Mouse (Mus musculus) kidney, postnatal 0 days (tissue): ENCODE results near the gene Otud4. TPM values are rescaled to one million over a fixed set of nuclear protein-coding genes. Genes with fewer than 3 reads are reported as not detected.

Experiments
- ATAC-seq: fragments of 200-750 bp; cut with Nextera tagmentation; replicated peaks from 2 replicates; pipeline ENCODE4 v1.8.0; 2017; ENCODE audit warnings: low read depth, moderate number of reproducible peaks, moderate TSS enrichment, moderate library complexity; ENCODE audit not compliant: low FRiP score
- DNase-seq: peaks from one replicate; pipeline ENCODE4 v3.0.0-alpha.2; 2016; ENCODE audit warnings: low spot score
- H3K27ac ChIP-seq: fragments of 300-500 bp; sonication (generic); 2 replicates; pipeline ENCODE4 v1.5.1; 2014; ENCODE audit warnings: mild to moderate bottlenecking
- H3K27me3 ChIP-seq: fragments of 300-500 bp; sonication (generic); 2 replicates; pipeline ENCODE4 v1.6.1; 2014; ENCODE audit warnings: low read length, mixed read lengths; ENCODE audit not compliant: insufficient read depth
- H3K36me3 ChIP-seq: fragments of 300-500 bp; sonication (generic); 2 replicates; pipeline ENCODE4 v1.6.1; 2014; ENCODE audit warnings: low read length, mixed read lengths; ENCODE audit not compliant: insufficient read depth
- H3K4me1 ChIP-seq: fragments of 300-500 bp; sonication (generic); replicated peaks from 2 replicates; pipeline ENCODE4 v1.6.1; 2014; ENCODE audit warnings: antibody characterized with exemption, low read length, mixed read lengths; ENCODE audit not compliant: insufficient read depth
- H3K4me2 ChIP-seq: fragments of 300-500 bp; sonication (generic); 2 replicates; pipeline ENCODE4 v1.6.1; 2014; ENCODE audit warnings: mild to moderate bottlenecking, low read length, moderate library complexity, mixed read lengths
- H3K4me3 ChIP-seq: fragments of 300-500 bp; sonication (generic); replicated peaks from 2 replicates; pipeline ENCODE4 v1.5.1; 2014; ENCODE audit warnings: low read depth, low read length
- H3K9ac ChIP-seq: fragments of 300-500 bp; sonication (generic); 2 replicates; pipeline ENCODE4 v1.6.1; 2014; ENCODE audit warnings: low read depth, low read length
- H3K9me3 ChIP-seq: fragments of 300-500 bp; sonication (generic); replicated peaks from 2 replicates; pipeline ENCODE4 v1.6.1; 2016; ENCODE audit warnings: low read length, inconsistent platforms, mixed read lengths
- CTCF ChIP-seq: IDR thresholded peaks from 2 replicates; pipeline ENCODE4 v1.5.1; 2016; ENCODE audit warnings: antibody characterized with exemption, low read depth, mild to moderate bottlenecking, moderate library complexity
- WGBS: fragments of 180-500 bp; shearing (Covaris S2); extraction: QIAGEN DNeasy Blood & Tissue Kit; methylation state at CpG from one replicate; pipeline ENCODE4 v1.1.7; 2014; 5-methylcytosine and 5-hydroxymethylcytosine counted together
- polyA plus RNA-seq: library from polyadenylated mRNA; unstranded; fragments of >200 nt; fragmentation: Nextera tagmentation; extraction: Ambion mirVana; gene quantifications from 2 replicates; pipeline ENCODE4 v1.2.1, GENCODE M21; 2015

Otud4 gene
- polyA plus RNA-seq, 1 experiment from 2014 or later: 12.1 TPM

- Histone ChIP-seq H3K4me2 (no peak overlapping the region), H3K4me3 (no peak overlapping the region), H3K9ac (no peak overlapping the region), H3K27ac (no peak overlapping the region), H3K27me3 (no peaks in the 10 kb centered on the region), H3K4me1 (no peaks in the 10 kb centered on the region), H3K9me3 (no peaks in the 10 kb centered on the region), H3K36me3 (no peaks in the 10 kb centered on the region)
- TF ChIP-seq CTCF: no peak
- no peak for DNase-seq
- ATAC-seq: no peak
These were observed 29.1 kb upstream of the Otud4 start for GRCm38 (mm10) chr8:79610268-79610667.

DNA sequence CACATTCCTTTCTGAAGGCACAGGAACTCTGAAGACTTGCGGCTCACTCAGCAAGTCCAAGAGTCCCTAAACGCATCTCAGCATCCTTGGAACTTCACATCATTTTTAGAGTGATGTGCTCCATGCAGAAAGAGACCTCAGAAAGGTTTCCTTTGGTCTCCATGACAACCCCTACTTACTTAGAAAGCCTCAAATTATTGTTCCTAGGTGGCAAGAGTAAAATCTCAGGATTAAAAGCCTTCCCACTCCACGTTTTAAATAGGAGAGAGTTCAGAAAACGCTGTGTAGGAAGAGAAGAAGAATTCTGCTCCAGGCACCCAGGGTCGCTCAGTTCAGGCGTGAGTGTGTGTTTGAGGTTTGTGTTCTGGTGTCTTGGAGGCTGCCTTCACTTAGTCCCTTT is 27.1 kb upstream of the Otud4 start:
- DNase-seq (no peak), ATAC-seq (no peak)
- Histone ChIP-seq H3K4me2 (no peak overlapping the region), H3K9ac (no peak overlapping the region), H3K4me1 (no peaks in the 10 kb centered on the region), H3K27ac (no peak overlapping the region), H3K27me3 (no peaks in the 10 kb centered on the region), H3K4me3 (no peak overlapping the region), H3K36me3 (no peaks in the 10 kb centered on the region), H3K9me3 (no peaks in the 10 kb centered on the region)
- 74% methylated on average over 6 of the region's 6 CpGs for WGBS
- no peak for TF ChIP-seq CTCF

DNA sequence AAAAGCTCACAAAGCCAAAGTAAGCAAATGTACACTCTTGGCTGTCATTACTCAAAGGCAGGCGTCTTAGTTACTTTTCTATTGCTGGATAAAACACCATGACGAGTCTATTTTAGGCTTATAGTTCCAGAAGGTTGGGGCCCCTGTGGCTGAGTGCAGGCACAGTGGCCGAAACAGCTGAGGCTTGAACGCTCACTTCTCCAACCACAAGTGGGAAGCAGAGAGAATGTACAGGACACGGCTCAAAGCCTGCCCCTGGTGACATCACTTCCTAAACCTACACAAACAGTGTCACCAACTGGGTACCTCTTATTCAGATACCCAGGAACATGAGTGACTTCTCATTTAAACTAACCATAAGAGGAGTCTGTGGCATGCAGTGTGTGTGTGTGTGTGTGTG is 26.5 kb upstream of the Otud4 start:
- H3K27ac ChIP-seq: no peak overlapping the region
- H3K9ac ChIP-seq: no peak overlapping the region
- 35% methylated on average over 5 of the region's 5 CpGs for WGBS
- no peaks in the 10 kb centered on the region for H3K36me3 ChIP-seq
- no peaks in the 10 kb centered on the region for H3K9me3 ChIP-seq
- no peak for ATAC-seq
- TF ChIP-seq CTCF: peak; percentile 28; the same call in 1 of the 2 replicates
- DNase-seq: peak; percentile 60
- no peak overlapping the region; the same call in 1 of the 2 replicates for H3K4me2 ChIP-seq
- no peaks in the 10 kb centered on the region for H3K27me3 ChIP-seq
- H3K4me3 ChIP-seq: no peak overlapping the region
- H3K4me1 ChIP-seq: no peaks in the 10 kb centered on the region

DNA sequence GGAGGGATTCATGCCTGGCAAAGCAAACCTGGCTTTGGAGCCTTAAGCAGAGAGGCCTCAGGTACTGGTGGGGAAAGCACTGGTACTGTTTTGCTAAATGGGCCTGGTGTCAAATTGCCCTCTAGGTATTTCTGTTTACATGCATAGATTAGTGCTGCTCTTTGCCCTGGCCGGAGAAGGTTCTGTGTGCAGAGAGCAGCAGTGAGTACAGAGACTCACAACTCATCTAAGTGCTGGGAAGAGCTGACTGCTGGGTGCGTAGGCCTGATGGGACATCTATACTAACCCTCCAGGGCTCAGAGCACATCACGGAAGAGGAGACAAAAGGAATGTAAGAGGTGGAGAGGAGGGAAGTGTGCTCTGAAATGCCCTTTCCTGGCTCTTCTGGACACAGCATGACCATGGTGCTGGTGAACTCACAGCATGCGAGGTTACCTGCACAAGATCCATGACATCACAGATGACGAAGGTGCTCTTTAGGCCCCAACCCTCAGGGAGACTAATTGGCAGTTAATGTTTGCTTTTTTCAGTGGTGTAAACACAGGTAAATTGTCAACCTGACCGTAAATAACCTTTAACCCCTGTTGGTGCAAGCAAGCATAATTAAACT is 23.6 kb upstream of the Otud4 start:
- ATAC-seq: peak; percentile 89
- 51% methylated on average over 6 of the region's 6 CpGs for WGBS
- Histone ChIP-seq H3K9me3 (no peaks in the 10 kb centered on the region), H3K4me2 (no peak overlapping the region), H3K9ac (no peak overlapping the region), H3K4me3 (no peak overlapping the region), H3K36me3 (no peaks in the 10 kb centered on the region), H3K4me1 (peaks cover 5% of the 10 kb centered on the region; the same call in 1 of the 2 replicates), H3K27me3 (no peaks in the 10 kb centered on the region), H3K27ac (peak overlapping the region; percentile 50; the same call in 1 of the 2 replicates)
- no peak for TF ChIP-seq CTCF
- no peak for DNase-seq

- ATAC-seq (no peak), DNase-seq (no peak)
- no peak for TF ChIP-seq CTCF
- H3K9me3 ChIP-seq: no peaks in the 10 kb centered on the region
- H3K36me3 ChIP-seq: no peaks in the 10 kb centered on the region
- H3K9ac ChIP-seq: no peak overlapping the region
- no peak overlapping the region for H3K4me3 ChIP-seq
- H3K27me3 ChIP-seq: no peaks in the 10 kb centered on the region
- WGBS: 51% methylated on average over 5 of the region's 5 CpGs
- H3K4me2 ChIP-seq: no peak overlapping the region
- H3K27ac ChIP-seq: no peak overlapping the region
- H3K4me1 ChIP-seq: peaks cover 5% of the 10 kb centered on the region; the same call in 1 of the 2 replicates
These were observed 20.5 kb upstream of the Otud4 start for GRCm38 (mm10) chr8:79618906-79619305.

- no peak overlapping the region for H3K9ac ChIP-seq
- H3K9me3 ChIP-seq: no peaks in the 10 kb centered on the region
- DNase-seq (no peak), ATAC-seq (no peak)
- H3K4me3 ChIP-seq: no peak overlapping the region
- WGBS: 84% methylated on average over 2 of the region's 2 CpGs
- no peaks in the 10 kb centered on the region for H3K36me3 ChIP-seq
- H3K27me3 ChIP-seq: no peaks in the 10 kb centered on the region
- H3K4me1 ChIP-seq: peaks cover 5% of the 10 kb centered on the region; the same call in 1 of the 2 replicates
- TF ChIP-seq CTCF: no peak
- H3K27ac ChIP-seq: no peak overlapping the region
- no peak overlapping the region for H3K4me2 ChIP-seq
These were observed 20.1 kb upstream of the Otud4 start for GRCm38 (mm10) chr8:79619353-79619752.

- 38% methylated on average over 3 of the region's 3 CpGs for WGBS
- Histone ChIP-seq H3K27me3 (no peaks in the 10 kb centered on the region), H3K9me3 (no peaks in the 10 kb centered on the region), H3K9ac (no peak overlapping the region), H3K4me2 (no peak overlapping the region), H3K27ac (peak overlapping the region; percentile 54; the same call in 1 of the 2 replicates), H3K4me1 (peaks cover 5% of the 10 kb centered on the region; the same call in 1 of the 2 replicates), H3K4me3 (no peak overlapping the region), H3K36me3 (no peaks in the 10 kb centered on the region)
- ATAC-seq: no peak
- TF ChIP-seq CTCF: no peak
- DNase-seq: no peak
These were observed 19.4 kb upstream of the Otud4 start for GRCm38 (mm10) chr8:79620000-79620399.
